In the genomic region with DNA sequence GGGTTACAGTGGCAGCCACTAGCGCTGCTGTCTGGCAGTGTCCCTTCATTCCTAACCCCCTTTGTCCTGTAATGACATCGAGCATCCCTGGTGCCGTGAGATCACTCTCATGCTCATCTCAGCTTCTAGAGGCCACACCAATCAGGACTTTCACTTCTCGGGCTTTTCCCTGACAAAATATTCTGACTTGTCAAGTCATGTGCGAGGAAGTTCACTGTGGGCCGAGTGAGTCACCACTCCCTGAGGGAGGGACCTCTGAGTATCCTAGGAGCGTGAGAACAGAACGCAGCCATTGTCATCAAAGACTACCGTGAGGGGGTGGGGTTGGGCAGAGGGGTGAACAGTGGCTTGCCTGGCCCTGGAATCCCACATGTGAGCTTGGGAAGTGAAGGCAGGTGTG, we compare ENCODE assay signal across 9 mouse cellular contexts. TPM values are rescaled to one million over a fixed set of nuclear protein-coding genes. Genes with fewer than 3 reads are reported as not detected.
A peak's percentile ranks its signal among the peaks of the same experiment; 100 is the strongest.
DNase-seq lines count a peak whose midpoint lies in the region; ATAC-seq lines count a peak whose summit lies in the region.
"Had no signal": no experiment of that assay in that cellular context is flagged by ENCODE, and none has a peak within 500 bp of the region (broad histone marks: within the 10 kb centered on the region; RNA-seq: fewer than 3 reads in every experiment).

No protein-coding gene starts in this region.

- 51% methylated on average over 9 of the region's 9 CpGs for WGBS in stomach, embryonic 16.5 days

- no peak overlapping the region for H3K4me3 ChIP-seq in stomach, embryonic 16.5 days (replicated peaks; ENCODE audit: low read length)

- peak; percentile 61 to 62 for DNase-seq in lung, adult 18-20 months
- DNase-seq in lung, postnatal 14 days, result no peak
- DNase-seq in adrenal gland, postnatal 14 days, result peak; percentile 71
- peak; percentile 67 to 71 for DNase-seq in heart, postnatal 10 days
- DNase-seq in thymus, postnatal 4 days, result no peak
- no peak for DNase-seq in cerebellum, adult 18-20 months

- ATAC-seq in stomach, embryonic 16.5 days (ENCODE audit: insufficient read depth, low FRiP score), result peak; percentile 41

- no peaks in the 10 kb centered on the region for H3K27me3 ChIP-seq in stomach, embryonic 16.5 days (ENCODE audit: control insufficient read depth, insufficient read depth, low read length)

- peak overlapping the region; percentile 66 for H3K27ac ChIP-seq in stomach, embryonic 16.5 days (ENCODE audit: low read length)

- intact Hi-C loops in heart, postnatal 10 days (cut with DNase I), result no loop called here

- no peak overlapping the region for H3K4me2 ChIP-seq in stomach, embryonic 16.5 days (ENCODE audit: low read depth, low read length)

- H3K9ac ChIP-seq in stomach, embryonic 16.5 days (ENCODE audit: low read length), result no peak overlapping the region

- H3K9me3 ChIP-seq in stomach, embryonic 16.5 days (replicated peaks; ENCODE audit: control insufficient read depth, low read length), result no peaks in the 10 kb centered on the region

- 0 out of 2 replicates have a peak, but pooled peaks cover 3% of the 10 kb centered on the region for H3K36me3 ChIP-seq in stomach, embryonic 16.5 days (ENCODE audit: control insufficient read depth, insufficient read depth, low read length)

- peaks cover 37% of the 10 kb centered on the region for H3K4me1 ChIP-seq in stomach, embryonic 16.5 days (ENCODE audit: control insufficient read depth, insufficient read depth, low read length)

RNA-seq across cellular contexts. Expression of gene Slc8b1, which starts 6.6 kb away (rescaled TPM):
- total RNA-seq in adrenal gland, postnatal 14 days (2021), result 33.5 and 35.6 TPM in 2 replicates
- total RNA-seq in heart, postnatal 10 days (2021), result 10 to 100 TPM in 1 of 2 experiments, 1 to 10 TPM in 1; 8.3 to 12.6 TPM
- polyA plus RNA-seq in stomach, embryonic 16.5 days (2015; fragmentation: Nextera tagmentation; extraction: Ambion mirVana), result 8.6 and 9.2 TPM in 2 replicates

RNA-seq across cellular contexts. Expression of gene Plbd2, which starts 14.1 kb away (rescaled TPM):
- total RNA-seq in adrenal gland, postnatal 14 days (2021), result 63.6 and 70.5 TPM in 2 replicates
- total RNA-seq in heart, postnatal 10 days (2021), result 10 to 100 TPM; 45.6 to 45.8 TPM
- polyA plus RNA-seq in stomach, embryonic 16.5 days (2015; fragmentation: Nextera tagmentation; extraction: Ambion mirVana), result 37.1 and 40.3 TPM in 2 replicates

RNA-seq across cellular contexts. Expression of gene Sds, which starts 41.2 kb away (rescaled TPM):
- total RNA-seq in adrenal gland, postnatal 14 days (2021), result 3.5 and 28.1 TPM in 2 replicates
- total RNA-seq in heart, postnatal 10 days (2021), result not detected
- polyA plus RNA-seq in stomach, embryonic 16.5 days (2015; fragmentation: Nextera tagmentation; extraction: Ambion mirVana), result 0.18 and 0.70 TPM in 2 replicates
- polyA plus RNA-seq: heart, embryonic 14.5 days; lung, embryonic 16.5 days had no signal

RNA-seq across cellular contexts. Expression of gene Sdsl, which starts 44.9 kb away (rescaled TPM):
- 43.0 and 43.7 TPM in 2 replicates for total RNA-seq in adrenal gland, postnatal 14 days (2021)
- total RNA-seq in heart, postnatal 10 days (2021), result 10 to 100 TPM in 1 of 2 experiments, 1 to 10 TPM in 1; 9.1 to 11.2 TPM
- 16.4 and 16.7 TPM in 2 replicates for polyA plus RNA-seq in stomach, embryonic 16.5 days (2015; fragmentation: Nextera tagmentation; extraction: Ambion mirVana)

Comparison
In these comparisons a context has a peak if more than half of its experiments do, and no peak if none do; other contexts are left out.
1. DNase-seq: peak in lung, adult 18-20 months (2 of 2), adrenal gland, postnatal 14 days (single experiment) and heart, postnatal 10 days (2 of 2); none in lung, postnatal 14 days (single experiment), thymus, postnatal 4 days (single experiment) and cerebellum, adult 18-20 months (0 of 2).